Mouse (Mus musculus) urinary bladder, adult 18-20 months (tissue): ENCODE measurements around the gene Phox2a.
A peak's percentile ranks its signal among the peaks of the same experiment; 100 is the strongest.

ENCODE experiments used
- DNase-seq, 2 experiments: peaks; one replicate each; pipeline ENCODE4 v3.0.0; 2022; ENCODE audit warnings: low spot score in 2 of 2, mixed read lengths in 2 of 2

The Phox2a gene

GRCm38 (mm10) chr7:101837606-101838471 lies 19.7 kb downstream of the Phox2a start, which contains the start of gene Inppl1:
Gene Inppl1 (minus strand): TSS chr7:101838229.
- DNase-seq = peak; percentile 85 to 86

DNA sequence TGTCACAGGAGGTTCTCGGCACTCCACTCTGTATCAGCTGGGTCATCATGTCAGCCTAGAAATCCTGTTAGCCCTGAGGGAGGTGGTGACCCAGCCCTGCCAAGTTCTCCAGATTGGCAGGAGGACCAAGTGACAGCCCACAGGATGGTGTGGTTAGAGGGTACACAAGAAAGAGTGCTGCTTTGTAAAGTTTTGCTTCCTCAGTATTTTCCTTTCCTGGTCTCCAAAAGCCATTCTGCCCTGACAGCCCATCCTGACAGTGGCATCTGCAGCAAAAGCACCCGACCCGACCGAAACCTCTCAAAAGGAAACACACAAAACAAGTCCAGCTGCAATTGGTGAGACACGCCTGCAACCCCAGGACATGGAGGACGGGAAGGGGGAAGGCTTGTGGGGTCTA lies 26.1 kb downstream of the Phox2a start:
- no peak for DNase-seq

DNA sequence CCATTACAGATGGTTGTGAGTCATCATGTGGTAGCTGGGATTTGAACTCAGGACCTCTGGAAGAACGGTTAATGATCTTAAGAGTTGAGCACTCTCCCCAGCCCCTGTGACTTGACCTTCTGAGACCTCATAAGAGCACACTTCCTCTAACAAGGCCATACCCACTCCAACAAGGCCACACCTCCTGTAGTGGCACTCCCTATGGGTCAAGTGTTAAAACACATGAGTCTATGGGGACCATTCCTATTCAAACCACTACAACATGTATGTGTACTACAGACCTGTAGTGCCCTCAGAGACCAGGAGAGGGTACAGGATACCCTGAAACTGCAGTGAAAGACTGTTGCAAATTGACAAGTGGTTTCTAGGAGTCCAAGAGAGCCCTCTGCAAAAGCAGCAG lies 29.8 kb downstream of the Phox2a start:
- DNase-seq = no peak

- DNase-seq = no peak
These were observed 33.6 kb downstream of the Phox2a start for GRCm38 (mm10) chr7:101851689-101852088.

GRCm38 (mm10) chr7:101852846-101853245 lies 34.7 kb downstream of the Phox2a start:
- DNase-seq = no peak

DNA sequence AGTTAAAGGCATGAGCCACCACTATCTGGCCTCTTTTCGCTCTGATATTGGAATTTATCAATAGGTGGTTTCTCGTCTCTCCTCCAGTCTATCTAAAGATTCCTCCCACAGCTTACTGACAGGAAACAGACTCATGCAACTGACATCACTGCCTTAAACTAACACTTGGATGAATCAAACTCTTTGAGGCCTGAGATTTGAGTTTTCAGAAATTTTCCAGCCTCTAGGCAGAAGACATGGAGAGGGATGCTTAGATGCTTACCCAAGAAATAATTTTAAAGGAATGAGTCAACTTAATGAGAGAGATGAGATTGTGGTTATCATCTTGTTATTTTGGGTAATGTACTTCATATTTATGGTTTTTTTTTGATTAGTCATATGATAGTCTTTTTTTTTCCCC lies 35.7 kb downstream of the Phox2a start:
- DNase-seq = no peak

- DNase-seq = no peak
These were observed 39.0 kb downstream of the Phox2a start, which contains the start of gene Folr2 for GRCm38 (mm10) chr7:101857094-101857493. Gene Folr2 (minus strand): TSS chr7:101857194.

GRCm38 (mm10) chr7:101858362-101858761 lies 40.2 kb downstream of the Phox2a start:
- DNase-seq = no peak

DNA sequence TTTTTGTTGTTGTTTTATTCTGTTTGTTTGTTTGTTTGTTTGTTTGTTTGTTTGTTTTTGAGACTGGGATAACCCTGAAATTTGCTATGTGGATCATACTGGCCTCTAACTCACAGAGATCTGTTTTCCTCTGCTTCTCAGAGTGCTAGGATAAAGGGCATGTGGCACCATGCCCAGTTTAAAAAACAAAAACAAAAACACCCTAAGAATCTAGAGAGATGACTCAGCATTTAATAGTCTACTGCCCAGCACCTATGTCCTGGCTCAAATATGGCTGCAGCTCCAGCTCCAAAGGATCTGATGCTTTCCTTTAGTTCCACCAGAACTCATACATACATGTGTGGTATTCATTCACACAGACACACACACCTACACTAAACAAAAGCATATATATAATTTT lies 42.9 kb downstream of the Phox2a start:
- DNase-seq = no peak

DNA sequence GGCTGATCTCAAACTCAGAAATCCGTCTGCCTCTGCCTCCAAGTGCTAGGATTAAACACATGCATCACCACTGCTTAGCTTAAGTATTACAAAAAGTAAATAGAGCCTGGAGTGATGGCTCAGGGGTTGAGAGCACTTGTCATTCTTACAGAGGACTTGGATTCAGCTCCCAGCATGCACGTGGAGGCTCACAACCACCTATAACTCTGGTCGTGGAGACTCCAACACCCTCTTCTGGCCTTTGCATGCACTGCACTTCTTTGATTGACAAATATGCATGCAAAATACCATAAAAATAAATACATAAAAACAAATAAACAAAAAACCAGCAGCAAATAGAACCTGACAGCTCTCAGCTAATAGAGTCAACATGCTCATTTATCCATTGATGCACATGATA lies 44.2 kb downstream of the Phox2a start:
- no peak for DNase-seq

GRCm38 (mm10) chr7:101863415-101863814 lies 45.3 kb downstream of the Phox2a start, which contains the start of gene Anapc15:
Gene Anapc15 (plus strand): TSS chr7:101863715.
- DNase-seq = no peak

DNA sequence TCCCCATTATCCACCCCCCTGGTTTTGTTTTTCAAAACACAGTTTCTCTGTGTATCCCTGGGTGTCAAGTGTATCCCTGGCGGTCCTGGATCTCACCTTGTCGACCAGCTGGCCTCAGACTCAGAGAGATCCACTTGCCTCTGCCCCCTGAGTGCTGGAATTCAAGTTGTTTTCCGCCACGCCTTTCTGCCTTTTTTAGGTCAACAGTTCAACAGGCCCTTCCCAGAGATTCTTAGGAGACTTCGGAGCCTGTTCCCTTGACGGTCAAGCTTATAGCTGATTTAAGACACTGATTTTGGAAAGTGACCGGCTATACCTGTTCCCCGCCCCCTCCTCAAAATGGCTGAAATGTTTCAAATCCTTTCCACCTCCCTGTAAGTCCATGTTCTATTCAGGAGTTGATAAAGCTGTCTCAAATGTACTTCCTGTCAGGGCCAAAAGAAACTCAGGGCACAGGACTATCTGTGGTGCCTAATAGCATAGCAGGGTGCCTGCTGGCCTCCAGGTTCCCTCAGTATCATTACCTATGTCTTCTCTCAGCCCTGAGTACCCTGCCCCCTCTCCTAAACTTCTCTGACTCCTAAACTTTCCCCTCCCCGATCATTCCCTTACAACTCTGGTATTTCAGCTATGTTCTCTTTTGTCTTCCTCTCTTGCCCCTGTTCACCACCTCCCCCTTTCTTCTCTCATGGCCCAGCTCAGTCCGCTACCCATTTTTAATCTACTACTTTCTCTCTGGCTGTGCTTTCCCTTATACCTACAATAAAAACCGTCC lies 48.6 kb downstream of the Phox2a start:
- DNase-seq = no peak

- no peak for DNase-seq
These were observed 49.4 kb downstream of the Phox2a start for GRCm38 (mm10) chr7:101867482-101867881.

GRCm38 (mm10) chr7:101868241-101869162 lies 50.4 kb downstream of the Phox2a start:
- no peak for DNase-seq

- DNase-seq = no peak
These were observed 51.0 kb downstream of the Phox2a start for GRCm38 (mm10) chr7:101869163-101869500.

GRCm38 (mm10) chr7:101870629-101871028 lies 52.5 kb downstream of the Phox2a start, which contains the start of gene Folr1:
Gene Folr1 (minus strand): TSS chr7:101870788.
- DNase-seq = no peak

DNA sequence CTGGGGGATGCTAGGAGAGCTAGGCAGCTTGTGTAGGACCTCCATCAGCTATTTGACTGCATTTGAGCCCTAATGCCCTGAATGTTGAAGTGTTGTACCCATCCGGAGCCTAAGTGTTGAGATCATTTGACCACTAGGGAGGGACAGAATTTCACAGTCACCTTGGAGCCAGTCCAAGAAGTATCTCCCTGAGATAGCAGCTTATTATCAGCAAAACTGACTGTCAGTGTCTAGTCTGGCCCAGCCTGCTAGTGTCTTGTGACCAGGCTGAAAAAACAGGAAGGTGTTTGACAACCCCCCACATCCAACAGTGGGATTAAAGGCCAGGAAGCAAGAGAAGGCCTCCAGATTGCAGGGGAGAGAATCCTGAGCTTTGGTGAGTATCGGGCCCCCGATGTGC lies 53.2 kb downstream of the Phox2a start:
- DNase-seq = no peak
